Mouse (Mus musculus): ENCODE measurements around the gene Marcks.
"Not testable (repeated sequence)": the region's sequence is repeated elsewhere in the genome, so short reads cannot be mapped to it uniquely, and the experiment has no call there.

Marcks gene

GRCm38 (mm10) chr10:37135951-37136751 is 2.6 kb downstream of the Marcks start:
- DNase-seq: peak; percentile 79 to 80

DNA sequence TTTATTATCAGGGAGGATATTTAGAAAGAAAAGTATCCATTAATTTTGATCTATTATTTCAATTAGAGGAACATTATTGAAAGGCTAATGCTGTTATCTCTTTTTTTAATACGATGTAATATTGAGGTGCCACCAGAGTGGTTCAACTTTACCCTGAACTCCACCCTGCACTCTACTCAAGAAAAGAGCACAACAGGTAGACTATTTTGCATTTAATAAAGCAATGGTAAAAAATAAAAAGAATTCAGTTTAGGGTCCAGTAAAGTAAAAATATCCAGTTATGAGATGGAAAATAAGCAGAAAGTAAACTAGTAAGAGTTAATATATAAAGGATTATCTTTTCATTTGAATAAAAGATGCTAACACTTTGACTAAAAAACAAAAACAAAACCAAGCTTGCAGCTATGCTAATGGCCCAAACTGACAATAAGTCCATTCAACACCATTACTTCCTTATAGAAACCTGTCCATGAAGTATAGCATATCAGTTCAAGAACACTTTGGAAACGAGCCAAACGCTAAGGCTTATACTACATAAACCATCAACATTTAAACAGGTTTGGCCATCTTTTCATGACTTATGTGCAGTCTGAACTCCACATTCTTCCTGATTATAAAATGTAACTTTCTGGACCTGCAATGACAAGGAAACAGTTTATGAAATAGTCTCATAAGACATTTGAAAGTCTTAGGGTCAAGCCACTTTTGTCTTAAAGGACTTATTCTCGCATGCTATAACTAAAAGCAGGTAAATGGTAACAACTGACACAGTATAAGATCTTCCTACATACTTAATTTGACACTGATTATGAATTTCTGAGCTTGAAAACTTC is 4.6 kb downstream of the Marcks start:
- no peak for DNase-seq

DNA sequence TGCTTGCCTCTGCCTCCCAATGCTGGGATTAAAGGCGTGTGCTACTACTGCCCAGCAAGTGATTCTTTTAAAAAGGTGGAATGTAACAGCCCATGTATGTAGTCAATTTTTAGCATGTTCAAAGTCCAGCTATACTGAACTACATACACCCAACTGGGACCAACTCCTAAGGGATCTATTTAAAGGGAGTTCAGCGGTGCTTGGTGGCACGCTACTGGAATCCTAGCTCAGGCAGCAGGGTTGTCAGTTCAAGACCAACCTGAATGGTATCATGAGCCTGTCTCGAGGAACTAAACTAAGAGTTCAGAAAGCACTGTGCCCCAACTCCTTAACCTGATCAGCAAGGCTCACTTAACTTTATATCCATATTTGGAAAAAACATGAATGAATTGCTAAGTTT is 6.0 kb downstream of the Marcks start:
- DNase-seq: no peak

- DNase-seq: no peak
These were observed 9.1 kb downstream of the Marcks start for GRCm38 (mm10) chr10:37129652-37130051.

- DNase-seq: no peak
These were observed 23.4 kb downstream of the Marcks start for GRCm38 (mm10) chr10:37115329-37115728.

GRCm38 (mm10) chr10:37112812-37113211 is 25.9 kb downstream of the Marcks start:
- DNase-seq: no peak

- no peak for DNase-seq
These were observed 26.4 kb downstream of the Marcks start for GRCm38 (mm10) chr10:37112362-37112761.

DNA sequence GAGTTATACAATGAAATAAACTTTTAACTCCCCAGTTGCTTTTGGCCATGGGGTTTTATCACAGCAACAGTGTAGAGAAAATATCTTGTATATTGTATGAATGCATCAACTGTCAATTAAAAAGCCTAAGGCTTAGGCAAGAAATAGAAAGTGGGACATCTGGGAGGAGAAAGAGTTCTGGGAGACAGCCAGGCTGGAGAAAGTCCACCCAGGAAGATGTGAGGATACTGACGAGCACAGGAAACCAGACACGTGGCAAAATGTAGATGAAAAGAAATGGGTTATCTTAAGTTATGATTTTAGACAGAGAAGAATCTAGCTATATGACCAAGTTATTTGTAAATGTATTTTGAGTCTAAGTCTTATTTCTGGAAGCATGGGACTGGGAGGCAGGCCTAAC is 27.3 kb downstream of the Marcks start:
- DNase-seq: no peak

DNA sequence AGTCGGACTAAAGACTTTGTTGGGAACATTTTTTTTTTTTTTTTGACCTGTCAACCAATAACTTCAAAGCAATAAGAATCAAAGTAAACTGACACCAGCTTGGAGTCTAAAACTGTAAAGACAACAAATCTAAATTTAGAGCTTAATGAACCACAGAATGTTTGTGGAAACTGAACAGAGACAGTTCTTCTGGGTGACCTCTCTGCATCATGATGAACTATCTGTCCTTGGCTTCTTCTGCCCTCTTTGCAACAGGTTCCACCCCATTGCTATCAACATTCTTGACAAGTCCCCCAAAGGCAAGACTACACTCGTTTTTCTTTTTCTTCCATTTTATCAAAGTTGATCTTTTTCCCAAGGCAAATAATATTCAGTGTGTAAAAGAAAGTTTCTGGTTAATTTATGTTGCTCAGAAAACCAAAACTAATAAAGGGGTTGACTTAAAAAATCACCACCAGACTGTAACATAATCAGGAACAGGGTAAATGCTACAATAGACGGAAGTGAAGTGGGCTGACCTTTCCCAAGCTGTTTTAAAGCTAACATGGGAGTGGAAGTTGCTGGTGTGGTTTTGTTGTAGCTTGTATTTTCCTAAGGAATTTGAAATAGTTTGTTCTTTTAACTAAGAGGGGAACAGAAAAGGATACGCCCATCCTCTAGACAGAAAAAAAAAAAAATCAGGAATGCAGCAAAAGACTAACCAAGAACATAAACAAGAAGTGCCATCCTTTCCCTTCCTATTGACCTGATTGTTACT is 31.7 kb downstream of the Marcks start:
- DNase-seq: no peak

- no peak for DNase-seq
These were observed 32.4 kb downstream of the Marcks start for GRCm38 (mm10) chr10:37106303-37106702.

- no peak for DNase-seq
These were observed 36.3 kb downstream of the Marcks start for GRCm38 (mm10) chr10:37102227-37103080.

- peak; percentile 13 to 17 for DNase-seq
These were observed 37.0 kb downstream of the Marcks start for GRCm38 (mm10) chr10:37101733-37102132.

GRCm38 (mm10) chr10:37096529-37096928 is 42.2 kb downstream of the Marcks start:
- DNase-seq: no peak

GRCm38 (mm10) chr10:37095803-37096202 is 42.9 kb downstream of the Marcks start:
- no peak for DNase-seq

DNA sequence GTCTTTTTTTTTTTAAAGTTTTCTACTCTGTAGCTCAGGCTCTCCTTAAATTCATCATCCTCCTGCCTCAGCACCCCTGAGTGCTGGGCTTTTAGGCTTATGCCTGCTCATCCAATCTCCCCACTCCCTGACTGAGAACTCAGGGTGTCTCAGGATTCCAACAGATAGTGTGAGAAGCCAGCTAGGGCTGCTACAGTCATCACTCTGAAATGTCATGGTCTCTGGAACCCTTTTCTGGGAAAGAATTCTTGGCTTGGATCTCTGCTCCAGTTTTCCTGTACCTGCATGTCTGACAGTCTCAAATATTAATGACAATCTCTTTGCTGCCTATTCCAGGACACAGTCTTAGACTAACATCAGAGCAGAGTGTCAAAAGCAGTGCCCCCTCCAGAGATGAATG is 45.4 kb downstream of the Marcks start:
- DNase-seq: no peak

DNA sequence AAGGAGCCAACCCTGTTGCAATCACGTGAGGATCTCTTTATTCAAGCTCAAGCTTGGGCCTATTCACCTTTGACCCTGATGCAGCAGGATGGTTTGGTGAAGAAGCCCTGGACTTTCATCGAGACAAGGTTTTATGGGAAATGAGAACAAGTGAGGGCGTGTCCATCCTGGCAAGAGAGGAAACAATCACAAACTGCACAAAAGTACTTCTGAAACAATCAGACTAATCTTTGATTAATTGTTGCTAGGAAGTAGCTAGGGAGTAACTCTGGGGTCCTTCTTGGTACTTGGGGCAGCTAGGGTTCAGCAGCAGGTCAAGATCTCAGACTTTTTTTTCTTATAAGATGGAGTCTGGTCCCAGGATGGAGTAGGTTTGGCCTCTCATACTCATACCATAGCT is 48.3 kb downstream of the Marcks start:
- no peak for DNase-seq

DNA sequence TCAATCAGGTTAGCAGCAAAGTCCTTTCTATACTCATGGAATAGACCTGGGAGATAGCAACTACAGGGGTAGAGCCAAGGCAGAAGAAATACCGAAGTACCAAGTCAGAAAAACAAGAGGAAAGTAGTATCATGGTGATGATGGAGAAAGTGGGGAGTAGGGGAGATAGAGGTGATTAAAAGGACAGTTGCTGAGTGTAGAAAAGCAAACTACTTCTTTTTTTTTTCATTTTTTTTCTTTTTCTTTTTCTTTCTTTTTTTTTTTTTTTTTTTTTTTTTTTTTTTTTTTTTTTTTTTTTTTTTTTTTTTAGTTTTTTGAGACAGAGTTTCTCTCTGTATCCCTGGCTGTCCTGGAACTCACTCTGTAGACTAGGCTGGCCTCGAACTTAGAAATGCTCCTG is 54.6 kb downstream of the Marcks start:
- not testable (repeated sequence) for DNase-seq
